Mouse (Mus musculus) small intestine, adult 2 months (tissue): ENCODE measurements around the gene Ipo5.

Experiments used
- CTCF ChIP-seq: fragments of 200-500 bp; IDR thresholded peaks from 2 replicates; pipeline ENCODE4 v1.5.1; 2012; ENCODE audit warnings: low read depth, mild to moderate bottlenecking, control low read depth, inconsistent platforms, low read length, moderate library complexity, mixed read lengths; ENCODE audit not compliant: insufficient replicate concordance, insufficient read length; ENCODE audit errors: extremely low read depth
- POLR2A ChIP-seq: fragments of 200-500 bp; IDR thresholded peaks from 2 replicates; pipeline ENCODE4 v1.6.1; 2012; ENCODE audit warnings: low read depth, mild to moderate bottlenecking, control low read depth, inconsistent platforms, low read length, moderate library complexity

DNA sequence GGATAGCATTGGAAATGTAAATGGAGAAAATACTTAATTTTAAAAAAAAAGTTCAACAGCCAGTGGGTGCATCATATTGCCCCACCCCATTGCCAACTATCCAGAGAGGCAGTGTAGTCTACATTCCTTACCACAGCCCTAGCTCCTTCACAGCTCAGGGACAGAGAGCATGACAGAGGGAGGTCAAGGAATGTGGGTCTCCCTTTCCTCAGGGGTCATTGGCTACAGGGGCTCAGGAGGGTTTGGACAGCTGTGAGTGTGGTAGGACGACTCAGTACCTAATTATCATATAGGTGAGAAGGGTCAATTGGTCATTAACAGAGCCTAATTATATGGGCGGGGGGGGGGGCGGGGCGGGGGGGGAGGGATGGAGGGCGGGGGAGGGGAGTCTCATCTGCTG, 30.4 kb upstream of the Ipo5 start:
- no peak for TF ChIP-seq POLR2A
- TF ChIP-seq CTCF, result no peak
